Comparison of ENCODE assay signal across 12 mouse cellular contexts in the genomic region with DNA sequence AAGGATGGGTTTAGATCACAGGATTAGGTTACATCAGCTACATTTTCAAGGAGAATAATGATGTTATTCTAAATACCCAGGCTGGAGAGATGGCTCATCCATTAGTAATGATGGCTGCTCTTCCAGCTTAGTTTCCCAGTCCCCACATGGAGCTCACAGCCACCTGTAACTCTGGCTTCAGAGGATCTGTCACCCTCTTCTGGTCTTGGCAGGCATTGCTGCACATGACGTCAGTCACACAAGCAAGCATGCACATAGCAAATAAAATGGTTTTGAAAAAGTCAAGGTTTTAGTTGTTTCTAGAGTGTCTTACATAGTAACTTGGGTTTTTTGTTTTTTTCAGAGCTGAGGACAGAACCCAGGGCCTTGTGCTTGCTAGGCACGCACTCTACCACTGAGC. TPM values are rescaled to one million over a fixed set of nuclear protein-coding genes. Genes with fewer than 3 reads are reported as not detected.
DNase-seq lines count a peak whose midpoint lies in the region; ATAC-seq and TF ChIP-seq lines count a peak whose summit lies in the region.
"Had no signal": no experiment of that assay in that cellular context is flagged by ENCODE, and none has a peak within 500 bp of the region (broad histone marks: within the 10 kb centered on the region; RNA-seq: fewer than 3 reads in every experiment).

No protein-coding gene starts in this region.

- peak; percentile 62 for TF ChIP-seq CTCF in liver, postnatal 0 days (IDR thresholded peaks at IDR 0.05; ENCODE audit: low read depth)
- peak; percentile 17 to 43; a peak in 2 of 4 replicates for TF ChIP-seq CTCF in CH12.LX (conservative IDR thresholded peaks at IDR 0.05 in 1 of 2, IDR thresholded peaks at IDR 0.05 in 1 of 2; ENCODE audit: low read depth in 2 of 2, low read length in 2 of 2)
- peak; percentile 52; the same call in 1 of the 2 replicates for TF ChIP-seq CTCF in bone marrow, adult 2 months (IDR thresholded peaks at IDR 0.05; ENCODE audit: control insufficient read depth, insufficient read depth, low read length)

- no peak for TF ChIP-seq POLR2A in CH12.LX (IDR thresholded peaks at IDR 0.05; ENCODE audit: low read depth, low read length)
- no peak for TF ChIP-seq POLR2A in bone marrow, adult 2 months (IDR thresholded peaks at IDR 0.05; ENCODE audit: borderline replicate concordance, control insufficient read depth, low read depth, low read length)

- H3K9ac ChIP-seq in forebrain, embryonic 14.5 days (ENCODE audit: low read length): no peak overlapping the region
- H3K9ac ChIP-seq in forebrain, embryonic 13.5 days: no peak overlapping the region
- H3K9ac ChIP-seq in liver, postnatal 0 days (replicated peaks): no peak overlapping the region
- H3K9ac ChIP-seq in CH12.LX (ENCODE audit: insufficient read depth, low read depth): no peak overlapping the region
- H3K9ac ChIP-seq: neural tube, embryonic 13.5 days had no signal

- H3K4me2 ChIP-seq in forebrain, embryonic 14.5 days (ENCODE audit: low read length): no peak overlapping the region
- H3K4me2 ChIP-seq in forebrain, embryonic 13.5 days: no peak overlapping the region
- H3K4me2 ChIP-seq in liver, postnatal 0 days (ENCODE audit: low read depth, low read length): no peak overlapping the region
- H3K4me2 ChIP-seq in CH12.LX (ENCODE audit: insufficient read depth, low read depth, poor library complexity, severe bottlenecking): no peak overlapping the region
- H3K4me2 ChIP-seq: neural tube, embryonic 13.5 days had no signal

- no peak overlapping the region for H3K4me3 ChIP-seq in forebrain, embryonic 14.5 days (ENCODE audit: low read depth, low read length)
- no peak overlapping the region for H3K4me3 ChIP-seq in forebrain, embryonic 13.5 days
- no peak overlapping the region for H3K4me3 ChIP-seq in liver, postnatal 0 days (ENCODE audit: low read depth, low read length)
- no peak overlapping the region for H3K4me3 ChIP-seq in CH12.LX (replicated peaks in 1 of 3; ENCODE audit: low read depth in 2 of 3, low read length in 2 of 3, poor library complexity in 1 of 3)
- H3K4me3 ChIP-seq in bone marrow, adult 2 months (replicated peaks; ENCODE audit: control insufficient read depth, low read depth, low read length): no peak overlapping the region
- H3K4me3 ChIP-seq: hindbrain, embryonic 10.5 days; neural tube, embryonic 13.5 days had no signal

- no peaks in the 10 kb centered on the region for H3K9me3 ChIP-seq in forebrain, embryonic 14.5 days (replicated peaks; ENCODE audit: control insufficient read depth, low read length)
- H3K9me3 ChIP-seq in forebrain, embryonic 13.5 days (replicated peaks): no peaks in the 10 kb centered on the region
- no peaks in the 10 kb centered on the region for H3K9me3 ChIP-seq in liver, postnatal 0 days (ENCODE audit: low read length)
- no peaks in the 10 kb centered on the region for H3K9me3 ChIP-seq in CH12.LX (replicated peaks; ENCODE audit: low read length)
- H3K9me3 ChIP-seq: hindbrain, embryonic 10.5 days; neural tube, embryonic 13.5 days had no signal

- H3K4me1 ChIP-seq in forebrain, embryonic 14.5 days (ENCODE audit: control insufficient read depth, insufficient read depth, low read length): no peaks in the 10 kb centered on the region
- H3K4me1 ChIP-seq in forebrain, embryonic 13.5 days: no peaks in the 10 kb centered on the region
- 0 out of 2 replicates have a peak, but pooled peaks cover 4% of the 10 kb centered on the region for H3K4me1 ChIP-seq in liver, postnatal 0 days (ENCODE audit: insufficient read depth)
- peaks cover 8 to 21% of the 10 kb centered on the region in 2 experiments; a peak in 3 of 4 replicates for H3K4me1 ChIP-seq in CH12.LX (ENCODE audit: control insufficient read depth in 1 of 2, insufficient read depth in 2 of 2)
- H3K4me1 ChIP-seq in bone marrow, adult 2 months (ENCODE audit: control insufficient read depth, insufficient read depth, low read length): no peaks in the 10 kb centered on the region
- H3K4me1 ChIP-seq: hindbrain, embryonic 10.5 days; neural tube, embryonic 13.5 days had no signal

- in situ Hi-C loops in CH12.LX (cut with MboI; ENCODE audit: low pct_ligation_motif_present, low pct_unique_long_range_greater_than_20kb, low sequenced_read_pairs): no loop called here

- DNase-seq in forebrain, embryonic 14.5 days (ENCODE audit: low spot score): peak; percentile 33
- DNase-seq in liver, postnatal 0 days: no peak
- DNase-seq in liver (no peak), CH12.LX (ENCODE audit: extremely low read depth) (peak; percentile 41)
- no peak for DNase-seq in neural tube, embryonic 10.5 days (ENCODE audit: extremely low spot score, low spot score)
- no peak for DNase-seq in heart, postnatal 25 days (ENCODE audit: low spot score)
- DNase-seq: cerebellum, adult 9-10 months; thymus, postnatal 25 days had no signal

- no peak overlapping the region for H3K27ac ChIP-seq in forebrain, embryonic 14.5 days (ENCODE audit: low read depth, low read length)
- H3K27ac ChIP-seq in forebrain, embryonic 13.5 days: no peak overlapping the region
- peak overlapping the region; percentile 9; the same call in 1 of the 2 replicates for H3K27ac ChIP-seq in liver, postnatal 0 days (ENCODE audit: low read depth)
- H3K27ac ChIP-seq in CH12.LX (ENCODE audit: insufficient read depth, low read depth): no peak overlapping the region
- H3K27ac ChIP-seq in bone marrow, adult 2 months (ENCODE audit: control insufficient read depth, insufficient read depth, low read depth, low read length, poor library complexity): no peak overlapping the region
- H3K27ac ChIP-seq: hindbrain, embryonic 10.5 days; neural tube, embryonic 13.5 days had no signal

- no peak for TF ChIP-seq EP300 in liver, postnatal 0 days (IDR thresholded peaks at IDR 0.05; ENCODE audit: low read depth)
- TF ChIP-seq EP300 in CH12.LX (IDR thresholded peaks at IDR 0.05; ENCODE audit: low read length): no peak

- peaks cover 23% of the 10 kb centered on the region for H3K79me2 ChIP-seq in CH12.LX (replicated peaks; ENCODE audit: control insufficient read depth, extremely low read depth, insufficient read depth, poor library complexity, severe bottlenecking)

- dilution Hi-C loops in CH12.LX (cut with MboI; ENCODE audit: extremely low pct_ligation_motif_present, extremely low pct_unique_long_range_greater_than_20kb, low sequenced_read_pairs): no loop called here

- WGBS in forebrain, embryonic 14.5 days: 74% methylated on average over 2 of the region's 2 CpGs
- WGBS in forebrain, embryonic 13.5 days: 74% methylated on average over 2 of the region's 2 CpGs
- 69% methylated on average over 2 of the region's 2 CpGs for WGBS in liver, postnatal 0 days (ENCODE audit: insufficient replicate concordance)
- WGBS in bone marrow, adult 2 months: 75% methylated on average over 2 of the region's 2 CpGs

- H3K27me3 ChIP-seq in forebrain, embryonic 14.5 days (replicated peaks; ENCODE audit: control insufficient read depth, insufficient read depth, low read length): no peaks in the 10 kb centered on the region
- no peaks in the 10 kb centered on the region for H3K27me3 ChIP-seq in forebrain, embryonic 13.5 days
- H3K27me3 ChIP-seq in liver, postnatal 0 days (ENCODE audit: insufficient read depth, low read length): no peaks in the 10 kb centered on the region
- no peaks in the 10 kb centered on the region for H3K27me3 ChIP-seq in CH12.LX (replicated peaks)
- H3K27me3 ChIP-seq: neural tube, embryonic 13.5 days had no signal

- ATAC-seq in forebrain, embryonic 14.5 days: no peak
- no peak for ATAC-seq in forebrain, embryonic 13.5 days
- ATAC-seq in liver, postnatal 0 days: peak; percentile 35

- intact Hi-C loops in heart, postnatal 25 days (cut with DNase I): loop anchor here (10.0 kb wide), 1 partner anchor 233 kb away; no protein-coding TSS in a partner anchor

- H3K36me3 ChIP-seq in forebrain, embryonic 14.5 days (ENCODE audit: control insufficient read depth, insufficient read depth, low read length): peaks cover 30% of the 10 kb centered on the region
- peaks cover 42% of the 10 kb centered on the region for H3K36me3 ChIP-seq in forebrain, embryonic 13.5 days (ENCODE audit: poor library complexity, severe bottlenecking)
- H3K36me3 ChIP-seq in liver, postnatal 0 days (replicated peaks; ENCODE audit: insufficient read depth, low read length): peaks cover 13% of the 10 kb centered on the region
- H3K36me3 ChIP-seq in CH12.LX (replicated peaks in 1 of 2; ENCODE audit: control insufficient read depth in 1 of 2, insufficient read depth in 1 of 2, low read length in 1 of 2): peaks cover 40 to 67% of the 10 kb centered on the region in 2 experiments

- TF ChIP-seq RAD21 in CH12.LX (IDR thresholded peaks at IDR 0.05; ENCODE audit: low read depth, low read length): peak; percentile 30

RNA-seq across cellular contexts. Expression of gene Prrg2, which starts 9.8 kb away (rescaled TPM):
- 12.0 and 13.4 TPM in 2 replicates for polyA plus RNA-seq in forebrain, embryonic 14.5 days (2014; fragmentation: Nextera tagmentation; extraction: Ambion mirVana)
- 14.7 and 14.8 TPM in 2 replicates for polyA plus RNA-seq in forebrain, embryonic 13.5 days (2015; fragmentation: Nextera tagmentation; extraction: Ambion mirVana)
- polyA plus RNA-seq in liver, postnatal 0 days (2015; fragmentation: Nextera tagmentation; extraction: Ambion mirVana): 19.7 and 20.4 TPM in 2 replicates
- total RNA-seq in CH12.LX (2012; rRNA removed): 7.1 and 7.6 TPM in 2 replicates
- total RNA-seq in CH12.LX (2014; rRNA removed): 6.1 and 6.7 TPM in 2 replicates
- polyA plus RNA-seq in CH12.LX (2012; ENCODE audit: insufficient read length, low read depth): 7.2 and 7.7 TPM in 2 replicates
- polyA plus RNA-seq in bone marrow, adult 2 months (2011; ENCODE audit: insufficient read depth, insufficient read length, low replicate concordance, missing spikeins): 13.8 and 18.2 TPM in 2 replicates
- total RNA-seq in heart, postnatal 25 days (2021): 1 to 10 TPM; 6.8 to 7.1 TPM

RNA-seq across cellular contexts. Expression of gene Nosip, which starts 10.0 kb away (rescaled TPM):
- polyA plus RNA-seq in forebrain, embryonic 14.5 days (2014; fragmentation: Nextera tagmentation; extraction: Ambion mirVana): 70.4 and 71.8 TPM in 2 replicates
- 52.7 and 58.5 TPM in 2 replicates for polyA plus RNA-seq in forebrain, embryonic 13.5 days (2015; fragmentation: Nextera tagmentation; extraction: Ambion mirVana)
- polyA plus RNA-seq in liver, postnatal 0 days (2015; fragmentation: Nextera tagmentation; extraction: Ambion mirVana): 22.2 and 22.6 TPM in 2 replicates
- 73.2 and 86.8 TPM in 2 replicates for total RNA-seq in CH12.LX (2012; rRNA removed)
- 79.3 and 81.4 TPM in 2 replicates for total RNA-seq in CH12.LX (2014; rRNA removed)
- 72.4 and 83.9 TPM in 2 replicates for polyA plus RNA-seq in CH12.LX (2012; ENCODE audit: insufficient read length, low read depth)
- 31.8 and 44.8 TPM in 2 replicates for polyA plus RNA-seq in bone marrow, adult 2 months (2011; ENCODE audit: insufficient read depth, insufficient read length, low replicate concordance, missing spikeins)
- total RNA-seq in heart, postnatal 25 days (2021): 10 to 100 TPM; 25.7 to 27.8 TPM

RNA-seq across cellular contexts. Expression of gene Prr12, which starts 19.5 kb away (rescaled TPM):
- polyA plus RNA-seq in forebrain, embryonic 14.5 days (2014; fragmentation: Nextera tagmentation; extraction: Ambion mirVana): 13.6 and 16.0 TPM in 2 replicates
- polyA plus RNA-seq in forebrain, embryonic 13.5 days (2015; fragmentation: Nextera tagmentation; extraction: Ambion mirVana): 14.9 and 17.2 TPM in 2 replicates
- 1.6 and 1.7 TPM in 2 replicates for polyA plus RNA-seq in liver, postnatal 0 days (2015; fragmentation: Nextera tagmentation; extraction: Ambion mirVana)
- 5.7 and 6.5 TPM in 2 replicates for total RNA-seq in CH12.LX (2012; rRNA removed)
- 1.1 and 1.2 TPM in 2 replicates for total RNA-seq in CH12.LX (2014; rRNA removed)
- 18.0 and 20.5 TPM in 2 replicates for polyA plus RNA-seq in CH12.LX (2012; ENCODE audit: insufficient read length, low read depth)
- polyA plus RNA-seq in bone marrow, adult 2 months (2011; ENCODE audit: insufficient read depth, insufficient read length, low replicate concordance, missing spikeins): 8.6 and 14.3 TPM in 2 replicates
- 10 to 100 TPM; 23.2 to 27.7 TPM for total RNA-seq in heart, postnatal 25 days (2021)

RNA-seq across cellular contexts. Expression of gene Rcn3, which starts 19.8 kb away (rescaled TPM):
- polyA plus RNA-seq in forebrain, embryonic 14.5 days (2014; fragmentation: Nextera tagmentation; extraction: Ambion mirVana): 67.4 and 73.9 TPM in 2 replicates
- 61.3 and 62.0 TPM in 2 replicates for polyA plus RNA-seq in forebrain, embryonic 13.5 days (2015; fragmentation: Nextera tagmentation; extraction: Ambion mirVana)
- 17.1 and 17.9 TPM in 2 replicates for polyA plus RNA-seq in liver, postnatal 0 days (2015; fragmentation: Nextera tagmentation; extraction: Ambion mirVana)
- total RNA-seq in CH12.LX (2012; rRNA removed): 0.38 and 0.42 TPM in 2 replicates
- not detected in 2 replicates for total RNA-seq in CH12.LX (2014; rRNA removed)
- not detected in 2 replicates for polyA plus RNA-seq in CH12.LX (2012; ENCODE audit: insufficient read length, low read depth)
- polyA plus RNA-seq in bone marrow, adult 2 months (2011; ENCODE audit: insufficient read depth, insufficient read length, low replicate concordance, missing spikeins): 10.6 and 16.0 TPM in 2 replicates
- total RNA-seq in heart, postnatal 25 days (2021): 10 to 100 TPM; 28.1 to 32.4 TPM

RNA-seq across cellular contexts. Expression of gene Fcgrt, which starts 31.4 kb away (rescaled TPM):
- polyA plus RNA-seq in forebrain, embryonic 14.5 days (2014; fragmentation: Nextera tagmentation; extraction: Ambion mirVana): 20.3 and 26.9 TPM in 2 replicates
- polyA plus RNA-seq in forebrain, embryonic 13.5 days (2015; fragmentation: Nextera tagmentation; extraction: Ambion mirVana): 8.0 and 9.9 TPM in 2 replicates
- polyA plus RNA-seq in liver, postnatal 0 days (2015; fragmentation: Nextera tagmentation; extraction: Ambion mirVana): 150 and 154 TPM in 2 replicates
- total RNA-seq in CH12.LX (2012; rRNA removed) (0.13 and 0.17 TPM in 2 replicates), CH12.LX (2014; rRNA removed) (not detected in 2 replicates)
- polyA plus RNA-seq in CH12.LX (2012; ENCODE audit: insufficient read length, low read depth): 0.15 and 0.16 TPM in 2 replicates
- 13.9 and 19.1 TPM in 2 replicates for polyA plus RNA-seq in bone marrow, adult 2 months (2011; ENCODE audit: insufficient read depth, insufficient read length, low replicate concordance, missing spikeins)
- 10 to 100 TPM; 66.1 to 71.7 TPM for total RNA-seq in heart, postnatal 25 days (2021)

Comparison
In these comparisons a context has a peak if more than half of its experiments do, and no peak if none do; other contexts are left out.
1. DNase-seq: peak in forebrain, embryonic 14.5 days (single experiment) and CH12.LX (single experiment); none in liver, postnatal 0 days (single experiment), liver (single experiment), neural tube, embryonic 10.5 days (single experiment) and heart, postnatal 25 days (single experiment).
2. Peak in every context shown above with its lines, with median percentiles within 50 percentile points of each other: CTCF ChIP-seq.